Mouse (Mus musculus) Patski (cell line): ENCODE measurements at regions not wholly inside any gene's neighbourhood (a gene's known extent, or its start where the extent isn't known, plus 50 kb on each side); places are given as distances from the start of the nearest gene placed in this dataset.
"Not testable (repeated sequence)": the region's sequence is repeated elsewhere in the genome, so short reads cannot be mapped to it uniquely, and the experiment has no call there.

Experiments
- ATAC-seq: fragments of 100-300 bp; one replicate; pipeline ENCODE4 v1.8.0; 2021
- CTCF ChIA-PET: fragments of 350-600 bp; sonication (Branson Sonifier 250); formaldehyde crosslinking; loops from one replicate; lab custom pipeline; 2022; ENCODE audit warnings: inconsistent platforms; lab: Charles Lee
- POLR2A ChIA-PET: fragments of 350-600 bp; sonication (Branson Sonifier 250); formaldehyde crosslinking; loops from one replicate; lab custom pipeline; 2022; ENCODE audit warnings: antibody characterized with exemption, inconsistent platforms; lab: Charles Lee
- DNase-seq: peaks from one replicate; pipeline ENCODE4 v3.0.0-alpha.2; 2011; ENCODE audit warnings: low read depth, low spot score
- H3K27me3 ChIP-seq: fragments of 371-371 bp; one replicate; pipeline ENCODE4 v1.5.1; 2021
- CTCF ChIP-seq: fragments of 100-300 bp; IDR thresholded peaks from one replicate; pipeline ENCODE4 v1.5.1; 2021
- in situ Hi-C: fragments of 300-500 bp; cut with MboI; formaldehyde crosslinking; loops from 3 replicates; pipeline ENCODE4 v1.11.1; 2018; ENCODE audit warnings: low pct_unique_long_range_greater_than_20kb, mixed read lengths

- ChIA-PET POLR2A (no interaction called here), CTCF (no interaction called here)
- in situ Hi-C loops, result no loop called here
- ATAC-seq (no peak), DNase-seq (no peak)
- TF ChIP-seq CTCF, result no peak
- peaks cover 3% of the 10 kb centered on the region for H3K27me3 ChIP-seq
Measured at GRCm38 (mm10) chr4:35343751-35344150, 117.8 kb upstream of the C9orf72 start.

- ATAC-seq (no peak), DNase-seq (no peak)
- H3K27me3 ChIP-seq, result peaks cover under 1% of the 10 kb centered on the region
- CTCF ChIA-PET, result no interaction called here
- in situ Hi-C loops, result no loop called here
- POLR2A ChIA-PET, result no interaction called here
- no peak for TF ChIP-seq CTCF
Measured at GRCm38 (mm10) chr4:35331161-35331560, 105.2 kb upstream of the C9orf72 start.

- no peak for DNase-seq
- POLR2A ChIA-PET, result interaction anchor here (0.6 kb wide), 1 partner anchor 42 kb away, joined by 3 read pairs; no protein-coding TSS in a partner anchor
- TF ChIP-seq CTCF, result no peak
- CTCF ChIA-PET, result interaction anchor here (0.8 kb wide), 1 partner anchor 66 kb away, joined by 3 read pairs; no protein-coding TSS in a partner anchor
- in situ Hi-C loops, result no loop called here
- ATAC-seq, result no peak
- H3K27me3 ChIP-seq, result peaks cover 2% of the 10 kb centered on the region
Measured at GRCm38 (mm10) chr4:35325300-35325699, 99.3 kb upstream of the C9orf72 start.

GRCm38 (mm10) chr4:35322432-35323173, 96.6 kb upstream of the C9orf72 start:
- no peak for TF ChIP-seq CTCF
- ATAC-seq (no peak), DNase-seq (no peak)
- peaks cover 2% of the 10 kb centered on the region for H3K27me3 ChIP-seq
- ChIA-PET CTCF (no interaction called here), POLR2A (no interaction called here)
- in situ Hi-C loops, result no loop called here

- H3K27me3 ChIP-seq, result peaks cover 4% of the 10 kb centered on the region
- no peak for ATAC-seq
- in situ Hi-C loops, result no loop called here
- TF ChIP-seq CTCF, result peak; percentile 57
- DNase-seq, result no peak
- CTCF ChIA-PET, result no interaction called here
- POLR2A ChIA-PET, result interaction anchor here (0.7 kb wide), 1 partner anchor 544 kb away, joined by 3 read pairs; no protein-coding TSS in a partner anchor
Measured at GRCm38 (mm10) chr4:35310396-35310977, 84.5 kb upstream of the C9orf72 start.

GRCm38 (mm10) chr4:35308221-35308620, 82.2 kb upstream of the C9orf72 start:
- peaks cover 16% of the 10 kb centered on the region for H3K27me3 ChIP-seq
- CTCF ChIA-PET, result no interaction called here
- in situ Hi-C loops, result loop anchor here (5.0 kb wide), 1 partner anchor 351 kb away; no protein-coding TSS in a partner anchor
- POLR2A ChIA-PET, result no interaction called here
- DNase-seq (no peak), ATAC-seq (no peak)
- TF ChIP-seq CTCF, result peak; percentile 48

GRCm38 (mm10) chr4:35305210-35305609, 79.2 kb upstream of the C9orf72 start:
- in situ Hi-C loops, result loop anchor here (5.0 kb wide), 1 partner anchor 348 kb away; no protein-coding TSS in a partner anchor
- DNase-seq (no peak), ATAC-seq (no peak)
- POLR2A ChIA-PET, result no interaction called here
- no peak for TF ChIP-seq CTCF
- CTCF ChIA-PET, result no interaction called here
- H3K27me3 ChIP-seq, result peaks cover 16% of the 10 kb centered on the region

- no peak for TF ChIP-seq CTCF
- H3K27me3 ChIP-seq, result peaks cover 12% of the 10 kb centered on the region
- in situ Hi-C loops, result no loop called here
- no peak for DNase-seq
- ChIA-PET CTCF (no interaction called here), POLR2A (no interaction called here)
- no peak for ATAC-seq
Measured at GRCm38 (mm10) chr4:35300848-35301247, 74.9 kb upstream of the C9orf72 start.

GRCm38 (mm10) chr4:35300374-35300773, 74.4 kb upstream of the C9orf72 start:
- POLR2A ChIA-PET, DNase-seq, CTCF ChIA-PET, in situ Hi-C loops, ATAC-seq: not testable (repeated sequence)
- H3K27me3 ChIP-seq, result peaks cover 12% of the 10 kb centered on the region

GRCm38 (mm10) chr4:35284611-35285010, 58.6 kb upstream of the C9orf72 start:
- POLR2A ChIA-PET, result no interaction called here
- no peak for TF ChIP-seq CTCF
- no peak for ATAC-seq
- no peaks in the 10 kb centered on the region for H3K27me3 ChIP-seq
- no peak for DNase-seq
- in situ Hi-C loops, result no loop called here
- CTCF ChIA-PET, result no interaction called here
